Mouse (Mus musculus) cerebellum, adult 8-10 months (tissue): ENCODE results near the gene Pga5.
A peak's percentile ranks its signal among the peaks of the same experiment; 100 is the strongest.

ENCODE experiments used
- DNase-seq: peaks from one replicate; pipeline ENCODE4 v3.0.0; 2022

Gene Pga5

DNA sequence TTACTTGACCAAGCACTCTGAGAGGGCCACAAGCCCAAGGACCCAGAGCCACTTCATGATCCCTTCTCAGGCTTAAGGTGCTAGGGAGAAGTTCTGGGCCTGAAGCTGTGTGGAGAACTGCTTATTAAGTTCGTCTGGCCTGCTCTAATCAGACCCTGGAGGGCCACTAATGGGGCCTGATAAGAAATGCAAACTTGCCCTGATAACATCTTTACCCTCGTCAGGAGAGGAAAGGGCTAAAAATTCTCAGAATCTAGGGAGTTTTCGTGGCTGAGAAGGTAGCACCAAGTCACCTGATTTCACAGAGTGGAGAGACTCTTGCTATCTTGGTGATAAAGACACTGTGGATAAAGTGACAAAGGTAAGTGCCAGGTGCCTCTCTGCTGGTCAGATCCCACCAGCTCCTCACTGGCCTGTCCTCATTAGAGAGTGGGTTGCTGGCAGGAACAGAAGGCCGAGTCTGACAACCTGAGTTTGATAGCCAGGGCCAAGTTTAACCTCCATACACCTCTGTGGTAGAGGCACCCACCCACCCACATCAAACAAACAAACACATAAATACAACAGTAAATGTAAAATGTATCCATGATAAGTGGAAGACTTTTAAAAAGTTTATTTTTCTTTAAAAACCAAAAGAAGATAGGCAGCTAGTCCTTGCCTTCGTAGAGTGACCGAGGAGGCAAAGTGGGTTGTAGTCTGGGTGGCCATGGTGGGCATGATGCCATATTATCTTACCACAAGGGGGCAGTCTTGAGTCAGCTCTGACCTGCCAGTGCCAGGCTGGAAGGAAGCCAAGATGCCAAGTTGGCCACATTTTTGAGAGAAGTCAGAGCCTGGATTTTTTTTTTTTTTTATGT is at the start of gene Pga5:
Pga5 (minus strand) TSS at position 157 of the 857 bp plus-strand sequence.
- DNase-seq, result peak; percentile 96

DNA sequence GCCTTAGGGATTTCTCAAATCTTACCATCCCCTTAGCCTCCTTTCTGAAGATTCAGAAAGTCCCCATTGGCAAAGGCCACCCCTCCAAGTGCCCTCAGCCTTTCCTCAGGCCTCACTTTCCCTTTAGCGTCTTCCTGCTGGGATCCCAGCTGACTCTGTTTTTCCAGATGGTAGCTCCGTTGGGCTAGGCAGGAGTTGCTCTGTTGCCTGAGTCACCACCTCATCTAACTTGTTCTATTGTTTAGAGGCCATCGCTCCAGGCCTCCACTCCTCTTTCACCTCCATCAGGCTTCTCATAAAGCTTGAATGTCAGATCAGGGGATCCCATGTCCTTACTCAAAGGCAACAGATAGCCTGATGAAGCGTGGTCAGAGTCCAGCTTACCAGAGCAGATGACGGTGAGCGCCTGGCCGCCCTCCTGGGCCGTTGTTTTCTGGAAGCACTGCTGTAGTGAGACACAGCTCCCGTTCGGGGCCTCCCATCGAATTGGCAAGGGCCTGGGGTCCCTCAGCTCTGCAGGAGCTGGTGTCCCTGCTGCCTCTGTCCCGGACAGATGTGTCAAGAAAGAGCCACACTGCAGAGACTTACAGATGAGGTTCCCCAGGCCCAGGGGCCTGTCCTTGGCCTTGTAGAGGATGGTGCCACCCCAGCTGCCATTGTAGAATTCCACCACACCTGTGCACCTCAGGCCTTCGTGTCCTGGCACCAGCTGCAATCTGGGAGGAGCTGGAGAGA is 46.9 kb upstream of the Pga5 start:
- DNase-seq, result peak; percentile 61

DNA sequence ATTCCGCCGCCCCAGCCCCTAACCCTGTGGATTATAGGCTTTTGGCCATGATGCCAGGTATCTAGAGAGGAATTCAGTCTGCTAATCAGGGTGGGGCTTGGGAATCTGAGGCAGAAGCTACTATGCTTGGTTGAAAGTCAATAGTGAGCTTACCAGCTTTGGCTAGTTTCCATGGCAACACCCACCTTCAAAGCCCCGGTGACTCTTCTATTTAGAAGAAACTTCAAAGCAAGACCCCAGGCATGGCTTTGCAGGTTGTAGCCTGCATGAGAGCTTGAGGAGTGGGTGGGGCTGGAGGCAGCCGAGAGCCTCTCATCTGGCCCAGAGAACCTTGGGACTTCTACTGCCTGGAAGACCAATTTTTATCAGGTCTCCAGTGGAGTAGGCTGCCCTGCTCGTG is 45.8 kb upstream of the Pga5 start:
- DNase-seq, result no peak

DNA sequence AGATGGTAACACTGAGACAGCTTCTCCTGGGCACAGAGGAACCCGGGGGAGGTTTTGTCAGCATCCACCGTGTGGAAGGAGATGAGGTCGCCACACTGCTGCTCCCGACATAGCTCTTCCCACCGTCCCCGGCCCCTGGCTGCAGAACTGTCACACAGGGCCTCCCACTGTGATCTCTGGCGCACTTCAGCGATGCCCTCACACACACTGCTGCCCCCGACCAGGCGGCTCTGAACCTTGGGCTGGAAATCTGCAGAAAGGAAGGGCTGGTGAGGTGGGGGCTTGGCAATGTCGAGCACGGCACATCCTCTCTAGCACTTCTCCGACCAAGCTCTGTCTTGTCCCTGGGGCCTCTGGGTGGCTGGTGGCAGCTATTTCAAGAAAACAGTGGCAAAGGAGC is 45.2 kb upstream of the Pga5 start:
- DNase-seq, result no peak

DNA sequence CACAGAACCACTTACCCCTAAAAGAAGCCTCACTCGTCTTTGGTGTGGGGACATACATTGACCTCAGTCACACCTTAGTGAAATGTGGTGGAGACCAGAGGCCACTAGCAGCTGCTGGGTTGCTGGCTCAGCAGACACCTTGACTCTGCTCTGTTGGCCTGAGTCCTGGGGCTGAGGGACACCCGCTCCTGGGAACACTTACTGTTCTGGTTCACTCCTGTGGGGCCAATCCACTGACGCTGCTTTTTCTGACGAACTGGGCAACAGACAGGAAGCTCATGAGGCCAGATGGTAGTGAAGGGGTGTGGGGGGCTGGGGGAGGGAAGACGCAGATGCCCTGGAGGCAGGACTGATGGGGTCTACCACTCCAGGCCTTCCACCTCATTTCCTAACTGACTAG is 43.2 kb upstream of the Pga5 start:
- no peak for DNase-seq

DNA sequence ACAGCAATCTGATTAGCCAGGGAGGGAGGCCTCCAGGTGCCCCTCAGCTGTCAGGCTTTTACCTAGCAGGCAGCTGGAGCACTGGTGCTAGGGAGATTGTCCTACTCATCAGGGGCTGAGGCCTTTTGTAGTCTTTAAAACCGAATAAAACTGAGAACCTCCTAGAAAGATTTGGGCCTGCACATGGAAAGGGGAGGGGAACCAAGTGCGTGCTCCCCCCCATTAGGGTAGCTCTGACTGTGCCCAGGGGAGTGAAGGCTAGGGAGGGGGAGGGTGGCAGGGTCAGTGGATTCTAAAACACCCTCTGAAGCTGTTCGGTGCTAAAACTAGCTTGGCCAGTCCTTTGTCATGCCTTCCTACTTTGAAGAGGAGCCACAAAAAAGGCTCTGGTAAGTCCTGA is 42.7 kb upstream of the Pga5 start:
- DNase-seq, result no peak

DNA sequence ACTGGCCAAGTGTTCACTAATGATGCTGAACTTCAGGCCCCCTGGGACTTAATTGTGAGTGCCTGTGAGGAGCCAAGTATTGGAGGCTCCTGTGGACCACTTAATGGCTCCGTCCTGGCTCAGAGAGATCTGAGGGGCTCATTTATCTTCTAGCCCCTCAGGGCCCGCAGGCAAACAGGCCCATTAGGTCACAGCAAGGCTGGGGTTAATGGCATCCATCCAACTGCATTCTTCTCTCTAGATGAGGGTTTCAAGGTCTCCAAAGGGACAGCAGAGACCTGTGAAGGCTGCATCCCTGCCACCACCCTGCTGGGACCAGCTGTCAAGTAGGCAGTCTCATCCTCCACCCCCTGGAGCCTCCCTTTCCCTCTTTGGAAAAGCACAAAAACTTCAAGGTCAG is 41.9 kb upstream of the Pga5 start:
- peak; percentile 80 for DNase-seq

DNA sequence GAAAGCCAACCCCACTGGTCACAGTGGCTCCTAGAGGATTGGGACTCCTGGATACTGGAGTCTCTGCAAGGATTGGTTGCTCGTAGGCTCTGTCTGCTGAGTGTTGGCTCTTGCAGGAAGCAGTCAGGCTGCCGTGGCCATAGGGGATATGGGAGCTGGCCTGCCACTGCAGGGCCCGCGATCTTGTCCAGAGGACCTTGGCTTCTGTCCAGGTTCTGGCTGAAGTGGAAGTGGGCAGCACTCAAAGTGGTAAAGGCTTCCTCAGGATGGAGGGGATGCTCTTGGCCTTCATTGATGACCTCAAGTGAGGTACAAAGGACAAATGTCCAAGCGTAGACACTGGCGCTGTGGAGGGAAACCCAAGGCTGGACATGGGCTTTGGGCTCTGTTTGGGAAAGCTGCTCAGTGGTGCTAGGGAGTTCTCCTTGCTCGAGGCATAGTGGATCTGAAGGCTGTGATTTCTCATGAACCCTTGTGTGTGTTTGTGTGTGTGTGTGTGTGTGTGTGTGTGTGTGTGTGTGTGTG is 40.4 kb upstream of the Pga5 start:
- no peak for DNase-seq

DNA sequence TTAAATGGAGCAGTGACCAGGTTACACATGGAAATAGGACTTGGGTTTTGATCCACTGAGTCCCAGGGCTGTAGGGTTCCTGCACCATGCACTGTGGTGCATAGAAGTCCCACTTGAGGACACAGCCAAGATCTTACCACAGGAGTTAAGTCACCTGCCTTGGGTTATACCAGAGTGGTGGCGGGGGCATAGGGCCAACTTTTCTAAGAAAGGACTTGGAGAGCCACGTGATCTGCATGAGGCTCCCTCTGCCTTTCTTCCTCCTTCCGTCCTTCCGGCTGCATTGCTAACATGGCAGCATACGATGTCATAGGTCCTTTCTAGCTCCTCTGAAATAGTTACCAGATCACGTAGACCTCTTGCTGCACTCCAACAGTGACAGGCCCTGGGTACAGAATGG is 37.6 kb upstream of the Pga5 start:
- no peak for DNase-seq

DNA sequence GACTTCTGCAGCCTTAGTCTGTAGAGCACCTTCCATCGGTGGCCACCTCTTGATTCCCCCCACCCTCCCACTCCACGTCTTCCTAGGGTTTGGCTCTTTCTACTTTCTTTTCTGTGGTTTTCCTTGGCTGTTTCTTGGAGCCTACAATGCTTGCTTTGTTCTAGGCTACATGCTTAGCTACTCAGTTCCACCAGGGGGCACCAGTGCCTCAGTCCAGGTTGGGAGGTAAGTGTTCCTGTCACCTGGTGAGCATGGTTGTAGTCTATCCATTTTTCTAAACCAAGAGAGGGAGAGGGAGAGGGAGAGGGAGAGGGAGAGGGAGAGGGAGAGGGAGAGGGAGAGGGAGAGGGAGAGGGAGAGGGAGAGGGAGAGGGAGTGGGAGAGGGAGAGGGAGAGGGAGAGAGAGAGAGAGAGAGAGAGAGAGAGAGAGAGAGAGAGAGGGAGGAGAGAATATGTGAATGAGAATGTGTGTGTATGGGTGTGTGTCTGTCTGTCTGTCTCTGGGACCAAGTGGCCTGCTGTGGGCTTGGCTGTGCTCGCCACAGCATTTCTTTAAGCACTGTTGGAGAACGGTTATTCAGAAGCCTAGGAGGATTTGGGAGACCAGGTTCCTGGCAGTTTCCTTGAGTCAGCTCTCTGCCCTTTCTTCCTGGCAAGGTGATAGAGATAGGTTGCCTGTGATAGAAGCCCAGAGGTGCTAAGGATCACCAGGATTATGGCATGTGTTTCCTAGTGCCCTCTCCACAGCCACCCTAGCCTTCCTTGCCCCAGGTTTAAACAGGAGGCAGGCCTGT is 37.0 kb upstream of the Pga5 start:
- peak; percentile 87 for DNase-seq

DNA sequence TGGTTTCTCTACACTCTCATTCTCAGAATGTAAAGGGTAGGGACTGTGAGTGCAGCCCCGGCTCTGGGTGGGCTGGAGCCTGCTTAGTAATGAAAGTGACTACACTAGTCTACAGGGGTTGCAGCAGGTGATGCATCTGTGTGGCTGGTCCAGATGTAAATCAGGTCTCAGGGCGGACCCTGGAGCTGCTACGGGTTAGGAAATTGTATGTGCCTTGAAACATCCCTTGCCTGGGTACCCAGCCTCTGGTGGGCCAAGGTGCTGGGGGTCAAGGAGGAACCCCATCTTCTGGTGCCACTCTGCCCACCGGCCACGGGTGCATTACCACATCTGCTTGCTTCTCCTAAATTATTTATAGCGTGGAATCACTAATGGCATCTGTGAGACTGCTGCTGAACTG is 36.3 kb upstream of the Pga5 start:
- no peak for DNase-seq

DNA sequence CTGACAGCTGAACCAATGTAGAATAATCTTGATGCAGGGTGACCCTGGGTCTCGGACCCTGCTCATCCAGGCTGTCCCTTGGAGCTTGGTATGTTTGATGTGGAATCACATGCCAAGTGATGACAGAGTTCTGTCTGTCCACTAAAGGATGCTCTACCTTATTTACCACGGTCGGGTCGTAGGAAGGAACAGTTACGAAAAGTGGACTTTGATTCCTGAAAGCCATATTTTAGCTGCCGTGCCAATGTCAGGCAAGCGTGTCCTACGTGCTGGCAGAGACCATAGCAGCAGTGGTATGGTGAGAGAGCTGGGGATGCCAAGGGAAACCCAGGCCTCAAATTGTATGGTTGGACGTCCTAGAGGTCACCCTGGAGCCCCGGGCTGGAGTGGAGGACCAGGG is 35.7 kb upstream of the Pga5 start:
- no peak for DNase-seq

DNA sequence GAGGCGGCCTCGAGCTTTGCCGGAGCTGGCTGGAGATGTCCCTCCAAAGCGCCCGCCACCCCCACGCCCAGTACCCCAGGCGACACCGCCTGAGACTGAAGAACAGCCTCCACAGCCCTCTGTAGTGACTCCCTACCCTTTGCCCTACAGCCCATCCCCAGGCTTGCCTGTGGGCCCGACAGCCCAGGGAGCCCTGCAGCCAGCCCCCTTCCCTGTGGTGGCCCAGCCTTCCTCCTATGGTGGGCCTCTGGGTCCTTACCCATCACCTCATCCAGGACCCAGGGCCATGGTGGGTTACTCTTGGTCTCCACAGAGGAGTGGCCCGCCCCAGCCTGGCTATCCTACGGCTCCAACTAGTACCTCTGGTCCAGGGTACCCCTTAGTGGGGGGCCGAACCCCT is 34.8 kb upstream of the Pga5 start:
- no peak for DNase-seq

DNA sequence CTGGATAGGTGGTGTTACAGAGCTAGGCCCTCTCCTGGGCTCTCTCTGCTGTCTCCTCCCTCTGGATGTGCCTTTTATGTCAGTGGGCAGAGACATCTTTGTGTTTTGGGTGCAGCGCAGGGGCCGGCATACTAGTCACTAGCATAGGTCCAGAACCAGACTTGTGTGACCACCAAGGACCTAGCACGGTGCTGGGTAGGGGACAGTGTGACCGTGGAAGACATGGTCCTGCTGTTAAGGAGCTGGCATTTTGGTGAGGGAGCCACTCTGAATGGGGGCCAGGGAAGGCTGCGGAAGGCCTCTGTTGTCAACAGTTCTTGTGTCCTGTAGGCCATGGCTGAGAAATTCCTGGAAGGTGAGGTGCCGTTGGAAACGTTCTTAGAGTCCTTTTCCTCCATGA is 34.3 kb upstream of the Pga5 start:
- DNase-seq, result no peak

DNA sequence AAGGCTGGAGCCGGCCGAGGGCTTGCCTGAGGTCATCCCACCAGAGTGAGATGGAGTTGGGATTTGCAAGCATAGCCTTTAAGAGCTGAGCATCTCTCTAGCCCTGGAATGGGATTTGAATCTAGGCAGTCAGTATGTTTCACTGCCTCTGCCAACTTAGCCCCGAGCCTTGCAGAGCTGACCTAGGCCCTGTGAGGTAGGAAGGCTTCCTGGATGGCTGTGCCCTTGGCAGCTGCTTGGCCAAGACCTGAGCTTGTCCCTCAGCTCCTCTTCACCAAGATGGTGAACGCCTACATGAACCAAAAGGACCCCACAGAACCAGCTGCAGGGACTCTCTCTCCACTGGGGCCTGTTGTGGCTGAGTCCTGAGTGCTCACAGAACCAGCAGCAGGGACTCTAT is 32.9 kb upstream of the Pga5 start:
- no peak for DNase-seq

DNA sequence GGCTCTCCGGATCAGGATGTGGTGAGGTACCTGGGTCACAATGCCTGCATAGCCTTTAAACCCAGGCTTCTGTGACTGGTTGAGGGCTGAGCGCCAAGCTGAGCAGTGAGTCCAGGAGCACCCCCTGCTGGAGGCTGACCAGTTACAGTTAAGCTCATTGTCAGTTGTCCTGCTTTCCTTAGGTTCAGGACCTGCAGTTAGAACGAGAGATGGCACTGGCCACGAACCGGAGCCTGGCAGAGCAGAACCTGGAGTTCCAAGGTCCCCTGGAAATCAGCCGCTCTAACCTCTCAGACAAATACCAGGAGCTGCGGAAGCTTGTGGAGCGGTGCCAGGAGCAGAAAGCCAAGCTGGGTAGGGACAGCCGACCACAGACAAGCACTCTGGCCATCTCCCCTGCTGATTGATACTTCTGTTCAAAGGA is 32.2 kb upstream of the Pga5 start:
- DNase-seq, result peak; percentile 87

DNA sequence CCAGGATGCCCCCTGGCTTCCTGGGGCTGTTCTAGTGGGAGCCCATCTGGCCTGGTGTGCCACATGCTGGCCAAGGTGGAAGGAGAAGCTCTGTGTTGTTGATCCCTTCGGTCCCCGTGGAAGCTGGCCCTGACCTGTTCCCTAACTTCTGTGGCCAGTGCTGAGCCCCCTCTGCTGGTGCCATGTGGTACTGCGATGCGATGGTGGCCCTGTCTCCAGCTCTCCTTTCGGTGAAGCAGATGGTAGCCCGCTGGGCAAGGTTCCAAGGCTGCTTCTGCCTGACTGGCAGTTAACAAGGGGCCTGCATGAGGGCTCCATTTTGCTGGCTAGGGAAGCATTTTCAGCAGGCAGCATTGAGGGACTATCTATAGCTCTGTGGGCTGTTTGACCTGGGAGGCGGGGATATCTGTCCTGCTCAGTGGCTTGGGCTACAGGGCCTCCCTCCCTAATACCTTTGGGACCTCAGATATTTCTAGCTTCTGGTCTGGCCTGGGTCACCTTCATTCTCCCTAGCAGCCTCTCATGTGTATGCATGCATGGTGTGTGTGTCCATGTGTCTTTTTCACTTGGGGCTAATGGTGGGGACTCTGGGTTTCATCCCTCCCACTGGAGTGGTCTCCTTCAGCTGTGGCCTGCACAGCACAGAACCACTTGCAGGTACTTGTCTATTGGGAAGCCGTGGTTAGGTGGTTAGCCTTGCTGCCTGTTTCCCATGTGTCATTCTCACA is 31.7 kb upstream of the Pga5 start:
- peak; percentile 100 for DNase-seq

DNA sequence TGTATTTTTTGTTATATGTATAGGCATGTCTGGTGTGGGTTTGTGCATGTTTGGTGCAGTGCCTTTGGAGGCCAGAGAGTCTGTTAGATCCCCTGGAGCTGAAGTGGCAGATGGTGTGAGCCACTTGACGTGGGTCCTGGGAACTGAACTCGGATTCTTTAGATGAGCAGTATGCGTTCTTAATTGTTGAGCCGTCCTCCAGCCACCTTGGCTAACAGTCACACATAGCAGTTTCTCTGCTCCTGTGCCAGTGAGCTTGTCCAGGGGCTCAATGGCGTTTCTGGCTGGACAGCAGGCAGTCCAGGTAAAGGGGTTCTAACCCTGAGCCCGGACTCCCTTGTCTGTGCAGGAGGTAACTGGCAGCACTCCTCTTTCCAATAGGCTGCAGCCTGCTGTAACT is 31.0 kb upstream of the Pga5 start:
- DNase-seq, result no peak

DNA sequence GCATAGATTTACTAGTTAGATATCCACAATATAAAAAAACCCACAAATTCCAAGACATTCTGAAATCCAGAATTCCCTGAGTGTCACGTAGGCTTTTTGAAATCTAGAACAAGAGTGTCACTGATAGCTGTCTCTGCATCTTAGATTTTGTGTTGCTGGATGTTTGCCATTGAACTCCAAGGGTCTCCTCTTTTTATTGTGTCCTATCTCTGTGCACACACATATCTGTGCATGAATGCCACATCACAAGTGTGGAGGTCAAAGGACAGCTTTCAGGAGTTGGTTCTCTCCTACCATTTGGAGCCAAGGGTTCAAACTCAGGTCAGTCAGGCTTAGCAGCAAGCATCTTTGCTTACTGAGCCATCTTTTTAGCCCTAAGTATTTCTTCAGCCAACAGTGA is 30.0 kb upstream of the Pga5 start:
- no peak for DNase-seq

DNA sequence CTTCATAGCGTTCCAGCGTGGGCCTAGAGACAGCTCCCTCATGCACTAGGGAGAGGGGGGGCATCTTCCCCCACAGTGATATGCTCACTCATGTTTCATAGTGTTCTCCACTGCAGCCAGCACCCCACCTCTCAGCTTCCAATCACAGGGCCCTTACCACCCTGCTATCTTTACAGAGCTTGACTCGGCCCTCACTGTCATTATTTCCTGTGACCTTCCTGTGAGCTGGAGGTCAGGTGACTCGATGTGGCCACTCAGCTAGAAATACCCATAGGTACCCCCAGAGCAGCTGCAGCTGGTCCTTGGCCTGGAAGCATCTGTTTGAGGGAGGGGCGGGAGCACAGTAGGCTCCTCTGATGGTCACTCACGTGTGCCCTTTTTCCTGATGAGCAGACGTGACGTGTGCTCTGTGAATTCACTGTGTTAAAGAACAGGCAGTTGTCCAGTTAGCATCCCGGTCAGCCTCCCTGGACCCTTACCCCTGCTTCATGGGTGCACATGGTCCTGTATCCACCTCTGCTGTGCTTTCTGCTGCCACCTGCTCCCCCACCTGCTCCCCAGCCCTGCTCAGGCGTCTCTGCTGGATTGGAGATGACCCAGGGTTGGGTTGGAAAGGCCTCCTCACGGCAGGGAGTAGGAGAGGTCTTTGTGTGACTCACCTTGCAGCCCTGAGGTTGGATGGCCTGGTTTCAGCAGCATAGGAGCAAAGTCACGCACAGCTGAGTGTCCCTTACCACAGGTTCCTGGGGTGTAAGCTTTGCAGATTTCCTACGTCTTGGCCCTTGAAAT is 29.4 kb upstream of the Pga5 start:
- no peak for DNase-seq

DNA sequence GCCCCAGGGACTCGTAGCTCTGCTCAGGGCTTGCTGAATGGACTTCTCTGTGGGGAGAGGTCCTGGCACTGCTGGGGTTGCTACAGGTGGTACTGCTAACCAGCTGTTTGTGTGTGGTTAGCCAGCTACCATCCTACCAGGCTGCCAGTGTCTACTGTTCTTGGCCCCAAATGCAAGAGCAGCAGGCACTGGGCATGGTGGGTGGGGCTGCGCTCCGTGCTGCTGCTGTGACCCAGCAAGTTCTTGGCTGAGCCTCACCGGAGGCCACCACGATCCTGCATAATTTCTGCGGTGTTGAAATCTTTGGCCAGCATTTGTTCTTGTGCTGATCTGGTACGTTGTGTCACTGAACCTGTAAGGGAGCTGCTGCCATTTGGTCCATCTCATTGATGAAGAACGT is 25.6 kb upstream of the Pga5 start:
- no peak for DNase-seq

DNA sequence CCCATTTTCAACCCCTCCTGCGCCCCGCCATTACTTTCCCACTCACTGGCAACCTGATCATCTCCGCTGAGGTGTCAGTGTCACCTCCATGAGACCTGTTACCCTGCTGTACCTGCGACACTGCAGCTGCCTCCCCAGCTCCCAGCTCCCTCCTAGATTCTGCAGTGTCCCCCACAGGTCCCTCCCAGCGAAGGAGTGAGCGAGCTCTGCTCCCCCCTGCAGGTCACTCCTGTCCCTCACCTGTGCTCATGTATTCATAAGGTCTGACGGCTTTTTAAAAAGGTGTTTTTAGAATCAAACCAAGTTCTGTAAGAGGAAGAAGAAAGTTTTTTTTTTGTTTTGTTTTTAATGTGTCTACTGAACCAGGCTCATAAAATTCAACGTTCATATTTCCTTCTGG is 24.3 kb upstream of the Pga5 start:
- no peak for DNase-seq
